Mouse (Mus musculus): ENCODE results near the gene Atf6.
A peak's percentile ranks its signal among the peaks of the same experiment; 100 is the strongest.

The Atf6 gene

DNA sequence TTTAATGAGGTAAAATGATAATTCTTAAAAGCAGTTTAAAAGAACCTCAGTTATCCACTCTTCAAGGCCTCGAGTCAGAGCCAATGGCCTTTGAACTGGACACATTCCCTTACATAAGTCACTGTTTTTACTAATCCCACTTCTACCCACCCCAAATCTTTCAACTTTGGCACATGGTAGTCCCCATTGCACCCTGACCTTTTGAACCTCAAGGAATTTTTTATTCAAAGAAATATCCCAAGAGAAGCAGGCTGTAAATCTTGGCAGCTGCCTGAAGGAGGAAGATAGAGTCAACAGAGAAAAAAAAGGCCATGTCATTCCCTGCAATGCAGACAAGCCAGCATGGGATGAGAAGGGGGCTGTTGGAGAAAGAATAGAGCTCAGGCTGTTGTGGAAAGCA lies 93.1 kb downstream of the Atf6 start:
- no peak for DNase-seq (ENCODE audit: inconsistent ontology term)

DNA sequence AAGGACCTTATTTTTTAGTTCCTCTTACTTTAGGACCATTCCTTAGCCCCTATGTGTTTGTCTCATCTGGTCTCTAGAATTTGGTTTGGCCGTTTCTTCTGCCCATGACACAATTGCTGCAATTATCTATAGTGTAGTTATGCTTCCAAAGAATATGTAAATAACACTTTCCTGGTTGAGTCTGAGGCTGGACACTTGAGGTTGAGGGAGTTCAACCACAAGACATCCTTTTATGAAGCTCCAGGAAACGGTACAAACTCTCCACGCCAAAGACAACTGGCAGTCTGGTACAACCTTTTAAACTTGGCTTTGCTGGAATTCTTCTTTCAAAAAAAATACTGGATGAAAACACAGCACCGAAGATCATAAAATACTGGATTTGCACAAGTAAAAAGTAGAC lies 94.1 kb downstream of the Atf6 start:
- DNase-seq (ENCODE audit: inconsistent ontology term) = no peak

DNA sequence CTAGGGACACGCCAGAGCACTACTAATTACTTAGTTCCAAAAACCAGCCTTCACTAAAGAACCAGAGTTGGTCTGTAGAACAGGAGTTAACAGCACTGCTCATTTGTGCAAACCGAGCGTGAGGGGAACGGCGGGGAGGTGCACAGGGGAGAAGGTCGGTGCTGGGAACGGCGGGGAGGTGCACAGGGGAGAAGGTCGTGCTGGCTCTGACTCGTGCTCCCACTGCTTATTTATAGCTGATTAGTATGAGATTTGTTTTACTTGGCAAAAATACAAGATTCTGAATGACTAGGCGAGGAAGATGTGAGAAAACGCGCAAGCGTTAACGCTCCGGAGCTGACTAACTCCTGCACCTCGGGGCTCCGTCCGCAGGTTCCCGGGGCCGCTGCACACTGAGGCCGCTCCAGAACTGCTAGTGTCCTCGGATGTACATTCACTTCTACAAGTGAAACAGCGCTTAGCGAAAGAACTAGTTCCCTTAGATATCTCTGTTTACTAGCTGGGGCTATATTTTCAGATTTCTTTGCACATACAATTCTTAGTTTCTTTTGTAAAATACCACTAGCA lies 96.1 kb downstream of the Atf6 start:
- DNase-seq (ENCODE audit: inconsistent ontology term) = no peak

DNA sequence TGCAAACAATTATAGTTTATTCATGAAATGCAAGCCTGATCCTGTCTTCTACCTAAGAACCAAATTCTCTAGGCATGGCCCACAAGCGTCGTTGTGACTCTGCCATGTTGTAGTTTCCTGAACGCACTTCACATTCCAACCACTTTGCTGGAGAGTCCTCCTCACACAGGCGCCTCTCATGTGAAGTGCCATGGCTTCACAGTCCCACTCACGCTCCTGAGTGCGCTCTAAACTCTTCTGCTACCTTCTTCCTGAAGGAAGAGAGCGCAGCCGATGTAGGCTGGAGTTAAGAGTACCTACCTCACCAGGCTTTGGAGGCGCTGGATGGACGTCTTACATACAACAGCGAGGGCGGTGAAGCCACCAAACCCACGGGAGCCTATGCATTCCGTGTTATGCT lies 96.9 kb downstream of the Atf6 start:
- no peak for DNase-seq (ENCODE audit: inconsistent ontology term)

DNA sequence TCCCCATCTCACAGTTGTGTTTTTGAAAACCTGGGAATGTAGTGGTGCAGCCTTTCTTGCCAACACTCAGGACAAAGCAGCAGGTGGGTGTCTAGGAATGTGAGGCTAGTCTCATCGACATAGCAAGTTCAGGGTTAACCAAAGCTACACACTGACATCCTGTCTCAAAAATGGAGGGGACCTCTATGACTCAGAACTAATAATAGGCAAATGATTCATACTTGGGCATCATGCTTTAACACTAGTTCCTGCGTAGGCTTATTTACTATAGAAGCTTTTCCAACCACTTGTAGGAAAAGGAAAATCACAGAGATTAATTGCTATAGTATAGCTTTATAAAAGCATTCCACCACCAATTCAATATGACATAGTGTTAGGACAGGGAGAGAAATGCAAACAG lies 100.6 kb downstream of the Atf6 start:
- DNase-seq (ENCODE audit: inconsistent ontology term) = peak; percentile 79

DNA sequence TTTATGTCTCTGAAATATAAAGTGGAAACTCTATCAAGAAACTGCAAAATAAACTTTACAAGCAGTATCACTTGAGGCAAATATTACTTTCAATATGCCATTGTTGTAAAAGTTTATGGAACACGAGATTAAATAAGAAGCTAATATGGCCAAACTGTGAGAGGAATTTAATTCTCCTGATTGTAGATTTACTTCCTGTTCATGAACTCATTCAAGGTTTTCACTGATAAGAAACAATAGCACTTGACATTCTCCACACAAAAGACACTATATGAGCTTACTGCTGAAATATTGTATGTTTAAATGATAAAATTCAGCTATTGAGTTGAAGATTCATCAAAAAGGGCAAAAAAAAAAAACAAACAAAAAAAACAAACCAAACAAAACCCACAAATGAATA lies 102.8 kb downstream of the Atf6 start:
- no peak for DNase-seq (ENCODE audit: inconsistent ontology term)

DNA sequence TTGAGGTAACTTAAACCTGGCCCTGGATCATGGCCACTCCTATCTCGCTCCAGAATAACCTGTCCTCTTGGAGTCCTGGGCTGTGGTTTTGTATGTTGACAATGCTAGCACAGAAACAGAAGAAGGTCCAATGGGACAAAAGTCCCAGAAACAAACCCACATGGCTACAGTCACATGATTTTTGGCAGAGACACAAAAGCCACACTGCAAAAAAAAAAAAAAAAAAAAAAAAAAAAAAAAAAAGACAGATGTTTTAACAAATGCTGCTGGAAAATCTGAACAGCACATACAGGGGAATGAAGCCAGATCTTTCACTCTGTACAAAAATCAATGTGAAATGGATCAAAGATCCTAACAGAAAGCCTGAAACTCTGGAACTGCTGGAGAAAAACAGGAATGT lies 105.9 kb downstream of the Atf6 start:
- no peak for DNase-seq (ENCODE audit: inconsistent ontology term)

DNA sequence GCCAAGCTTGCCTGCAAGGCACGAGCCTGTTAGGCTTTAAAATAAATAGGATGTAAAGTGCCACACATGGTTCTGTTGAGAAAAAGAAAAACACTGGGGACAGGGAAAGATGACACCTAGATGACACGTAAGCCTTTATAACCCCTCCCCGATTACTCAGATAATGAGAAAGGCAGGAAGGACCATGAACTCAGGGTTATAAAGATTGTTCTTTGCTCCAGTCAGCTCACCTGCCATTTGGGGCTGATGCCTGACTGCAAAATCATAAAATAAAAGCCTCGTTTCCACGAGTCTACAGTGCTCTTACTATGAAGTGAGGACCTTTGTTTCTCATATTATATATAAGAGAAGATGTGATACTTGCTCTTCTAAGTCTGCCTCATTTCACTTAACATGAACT lies 114.0 kb downstream of the Atf6 start:
- no peak for DNase-seq (ENCODE audit: inconsistent ontology term)

DNA sequence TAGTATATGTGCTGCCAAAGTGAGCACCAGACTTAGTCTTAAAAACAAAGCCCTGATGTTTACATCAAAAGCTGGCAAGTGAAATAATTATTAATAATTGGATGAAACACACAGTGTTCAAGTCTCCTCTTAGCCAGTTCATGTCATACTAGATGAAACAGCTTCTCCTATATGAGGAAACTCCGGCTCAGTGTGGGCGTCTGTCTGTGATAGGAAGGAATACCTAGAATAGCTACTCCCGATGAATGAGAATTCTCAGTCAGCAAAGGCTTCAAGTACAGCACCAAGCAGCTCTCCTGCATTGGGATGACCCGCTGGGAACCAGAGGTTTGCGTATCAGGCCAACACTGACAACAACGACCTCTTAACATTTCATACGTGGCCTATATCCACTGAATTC lies 115.8 kb downstream of the Atf6 start:
- DNase-seq (ENCODE audit: inconsistent ontology term) = no peak

DNA sequence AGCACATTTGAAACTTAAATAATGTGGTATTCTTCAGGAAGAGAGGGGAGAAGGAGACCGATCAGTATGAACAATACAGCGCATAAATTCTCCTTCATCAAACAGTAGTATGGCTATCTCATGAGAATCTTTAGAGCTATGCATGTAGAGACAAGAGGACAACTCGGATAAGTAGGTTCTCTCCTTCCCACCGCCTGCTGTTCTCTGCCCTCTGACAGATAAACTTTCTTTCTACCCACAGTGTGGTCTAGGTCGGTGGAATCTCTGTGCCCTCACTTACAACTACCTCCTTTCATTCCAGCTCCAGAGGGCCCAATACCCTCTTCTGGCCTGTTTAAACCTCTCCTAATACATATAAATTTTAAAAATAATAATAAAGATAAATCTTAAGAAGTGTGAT lies 121.0 kb downstream of the Atf6 start:
- DNase-seq (ENCODE audit: inconsistent ontology term) = no peak

DNA sequence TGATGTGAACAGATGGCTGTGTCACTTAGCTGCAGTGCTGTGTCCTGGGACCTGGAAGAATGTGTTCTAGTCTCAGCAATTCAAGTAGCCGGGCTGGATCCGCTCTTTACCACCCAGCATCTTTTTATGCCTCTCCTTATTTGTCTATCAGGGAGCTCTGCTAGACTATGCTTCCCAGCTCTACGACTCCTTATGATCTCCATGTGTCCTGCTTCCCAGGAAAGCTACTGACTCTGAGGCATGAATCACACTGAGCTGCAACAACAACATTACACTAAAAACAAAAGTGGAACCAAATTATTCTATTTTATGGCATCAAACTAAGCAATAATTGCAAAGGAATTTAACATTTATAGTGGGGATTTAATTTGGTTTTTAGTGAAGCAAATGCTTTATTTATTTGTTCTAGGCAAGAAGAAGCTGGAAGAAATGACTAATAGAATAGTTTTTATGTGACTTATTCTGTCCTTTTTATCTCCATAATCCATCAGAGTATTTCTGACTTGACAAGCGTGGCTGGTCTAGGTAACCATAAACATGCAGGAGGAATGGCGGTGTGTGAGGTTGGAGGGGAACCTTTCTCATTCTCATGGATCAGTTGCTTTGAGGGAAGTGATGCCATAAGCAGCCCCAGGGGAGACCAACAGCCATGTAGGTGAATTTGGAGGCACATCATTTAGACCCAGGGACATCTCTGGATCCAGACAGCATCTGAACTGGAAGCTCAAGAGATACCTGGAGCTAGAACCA lies 125.9 kb downstream of the Atf6 start:
- DNase-seq (ENCODE audit: inconsistent ontology term) = peak; percentile 48

DNA sequence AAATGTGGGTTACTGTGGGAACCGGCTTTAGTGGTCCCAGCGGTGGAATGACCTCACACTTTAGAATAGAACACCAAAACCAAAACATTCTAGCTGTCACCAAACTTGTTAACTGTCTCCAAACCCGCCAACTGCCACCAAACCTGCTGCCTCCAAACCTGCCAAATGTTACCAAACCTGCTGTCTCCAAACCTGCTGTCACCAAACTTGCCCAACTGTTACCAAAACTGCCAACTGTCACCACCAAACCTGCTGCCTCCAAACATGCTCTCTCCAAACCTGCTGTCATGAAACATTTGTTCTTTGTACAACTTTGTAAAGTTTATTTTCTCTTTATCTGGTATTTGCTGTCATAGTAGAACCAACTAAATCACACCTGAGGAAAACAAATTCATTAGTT lies 132.7 kb downstream of the Atf6 start:
- no peak for DNase-seq (ENCODE audit: inconsistent ontology term)

DNA sequence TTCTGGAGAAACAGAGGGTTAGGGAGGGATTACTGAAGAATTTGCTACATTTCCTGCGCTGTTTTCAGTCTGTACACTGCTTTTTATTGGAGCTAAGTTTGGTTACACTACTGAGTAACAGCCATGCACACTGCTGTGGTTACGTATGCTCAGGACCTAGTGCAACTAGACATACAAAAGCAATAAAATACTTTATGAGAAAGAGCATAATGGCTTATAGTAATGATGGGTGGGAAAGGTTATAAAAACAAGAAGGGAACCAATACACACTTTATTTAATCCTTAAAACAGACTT lies 135.0 kb downstream of the Atf6 start:
- no peak for DNase-seq (ENCODE audit: inconsistent ontology term)

DNA sequence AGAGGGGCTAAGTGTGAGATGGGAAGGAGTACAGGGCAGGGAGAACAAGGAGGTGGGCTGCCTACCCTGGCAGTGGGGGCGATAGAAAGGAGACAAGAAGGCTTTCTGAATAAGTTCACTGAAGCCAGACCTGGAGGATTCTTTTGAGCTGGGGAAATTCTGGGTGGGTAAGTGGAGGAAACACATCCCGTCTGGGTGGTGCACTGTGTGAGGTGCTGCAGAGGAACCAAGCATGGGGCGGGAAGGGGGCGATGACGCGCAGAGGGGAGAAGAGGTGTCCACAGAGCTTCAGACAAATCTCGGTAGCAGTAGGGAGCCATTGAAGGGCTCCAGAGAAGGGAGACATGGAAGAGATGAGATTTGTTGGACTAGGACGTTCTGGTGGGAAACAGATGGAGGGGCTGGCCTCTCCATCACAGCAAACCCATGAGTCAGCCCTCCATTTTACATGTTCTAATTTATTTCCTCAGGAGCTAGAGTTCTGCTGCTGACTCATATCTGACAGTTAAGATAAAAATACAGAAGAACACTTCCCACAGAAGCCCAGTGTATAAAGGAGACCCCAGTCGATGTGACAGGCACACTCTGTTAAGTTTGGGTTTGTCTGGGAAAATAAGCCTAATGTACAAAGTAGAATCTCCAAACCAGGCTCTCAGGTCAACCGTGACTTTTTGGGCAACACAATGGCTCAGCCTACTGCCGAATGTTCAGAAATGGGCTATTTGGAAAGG lies 135.5 kb downstream of the Atf6 start:
- DNase-seq (ENCODE audit: inconsistent ontology term) = no peak

DNA sequence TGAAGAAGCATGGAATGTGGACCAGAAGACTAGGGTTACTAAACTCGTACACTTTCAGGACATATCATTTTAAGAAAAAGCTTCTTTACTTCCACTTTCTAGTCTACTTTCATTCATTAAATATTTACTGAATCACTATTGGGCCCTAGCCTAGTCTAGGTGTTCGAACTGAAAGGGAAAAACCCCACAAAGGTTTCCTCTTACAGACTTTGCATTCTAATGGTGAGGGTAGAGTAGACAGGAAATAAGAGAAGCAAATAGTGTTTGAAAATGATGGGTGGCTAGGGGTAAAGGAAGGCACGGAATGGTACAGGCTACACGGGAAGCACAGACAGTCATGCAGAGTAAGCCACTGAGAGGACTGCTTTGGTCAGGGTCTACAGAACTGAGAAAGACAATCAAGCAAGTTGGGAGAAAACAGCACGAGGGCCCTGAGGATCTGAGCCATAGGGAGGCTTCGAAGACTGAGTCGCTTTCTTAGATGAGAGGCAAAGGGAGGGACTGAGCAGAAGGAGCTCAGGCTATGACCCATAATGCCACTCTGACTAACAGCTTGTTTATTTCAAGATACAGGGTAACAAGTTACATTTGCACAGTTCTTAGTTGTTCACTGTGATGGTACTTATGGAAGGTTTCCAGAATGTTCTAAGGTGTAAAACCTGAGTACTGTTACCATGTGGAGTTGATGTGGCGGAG lies 138.2 kb downstream of the Atf6 start:
- DNase-seq (ENCODE audit: inconsistent ontology term) = no peak

DNA sequence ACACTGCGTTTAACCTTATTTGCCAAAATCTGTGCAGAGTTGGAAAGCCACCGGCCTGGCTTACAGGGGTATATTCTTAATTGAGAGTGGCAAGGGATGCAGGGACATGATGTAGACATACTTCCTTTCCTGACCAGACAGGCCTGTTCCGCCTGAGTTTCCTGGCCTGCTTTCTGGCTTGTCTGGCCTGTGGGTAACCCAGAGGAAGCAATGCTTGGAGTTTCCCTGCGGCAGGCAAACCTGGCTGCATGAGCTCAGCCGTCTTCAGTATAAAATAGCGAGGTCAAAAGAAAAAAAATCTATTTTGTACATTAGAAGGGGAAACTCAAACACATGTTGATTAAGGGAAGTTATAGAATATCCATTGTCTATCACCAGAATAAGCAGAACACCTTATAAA lies 139.0 kb downstream of the Atf6 start:
- DNase-seq (ENCODE audit: inconsistent ontology term) = no peak

DNA sequence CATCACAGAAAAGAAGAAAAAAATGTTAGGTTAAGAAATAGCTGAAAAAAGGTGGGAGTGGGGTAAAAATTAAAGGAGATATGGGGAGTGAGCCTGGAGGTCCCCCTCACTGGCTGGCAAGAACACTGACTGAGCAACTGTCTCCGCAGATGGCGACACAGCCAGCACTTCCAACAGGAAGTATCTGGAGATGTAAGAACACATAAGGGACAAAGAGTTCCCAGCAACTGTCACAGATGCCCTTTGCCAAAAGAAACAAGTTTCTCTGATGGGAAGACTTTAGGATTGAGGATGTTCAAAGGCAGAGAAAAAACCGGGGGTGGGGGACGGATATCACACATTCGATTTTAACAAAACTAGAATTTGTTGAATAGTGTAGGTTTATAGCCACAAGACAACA lies 146.0 kb downstream of the Atf6 start:
- DNase-seq (ENCODE audit: inconsistent ontology term) = no peak

DNA sequence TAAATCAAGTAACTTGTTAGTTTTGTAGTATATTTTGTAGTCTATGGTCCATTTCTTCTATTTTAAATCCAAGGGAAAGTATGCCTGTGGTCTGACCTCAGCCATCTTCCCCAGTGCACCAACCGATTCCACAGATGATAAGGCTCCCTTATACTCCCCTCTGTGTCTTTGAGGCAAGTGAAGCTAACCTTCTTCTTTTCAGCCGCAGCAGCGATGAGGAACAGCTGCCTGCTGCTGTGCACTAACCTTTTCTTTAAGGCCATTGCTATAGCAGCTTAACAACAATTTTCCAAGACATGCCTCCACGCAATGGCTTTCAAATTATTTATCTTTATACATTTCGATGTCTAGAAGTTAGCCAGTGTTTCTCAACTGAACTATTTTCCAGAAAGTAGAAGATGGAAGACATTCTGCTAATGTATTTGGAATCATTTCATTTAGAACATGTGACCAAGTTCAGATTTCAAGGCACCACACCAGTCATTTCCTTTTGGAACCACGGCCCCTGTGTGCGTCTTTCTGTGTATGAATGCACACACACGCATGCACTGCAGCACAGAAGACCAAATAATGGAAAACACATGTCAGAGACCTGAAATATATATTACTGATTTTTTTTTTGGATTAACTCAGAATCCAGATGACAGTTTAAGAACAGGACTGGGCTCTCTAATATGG lies 149.3 kb downstream of the Atf6 start:
- DNase-seq (ENCODE audit: inconsistent ontology term) = no peak

DNA sequence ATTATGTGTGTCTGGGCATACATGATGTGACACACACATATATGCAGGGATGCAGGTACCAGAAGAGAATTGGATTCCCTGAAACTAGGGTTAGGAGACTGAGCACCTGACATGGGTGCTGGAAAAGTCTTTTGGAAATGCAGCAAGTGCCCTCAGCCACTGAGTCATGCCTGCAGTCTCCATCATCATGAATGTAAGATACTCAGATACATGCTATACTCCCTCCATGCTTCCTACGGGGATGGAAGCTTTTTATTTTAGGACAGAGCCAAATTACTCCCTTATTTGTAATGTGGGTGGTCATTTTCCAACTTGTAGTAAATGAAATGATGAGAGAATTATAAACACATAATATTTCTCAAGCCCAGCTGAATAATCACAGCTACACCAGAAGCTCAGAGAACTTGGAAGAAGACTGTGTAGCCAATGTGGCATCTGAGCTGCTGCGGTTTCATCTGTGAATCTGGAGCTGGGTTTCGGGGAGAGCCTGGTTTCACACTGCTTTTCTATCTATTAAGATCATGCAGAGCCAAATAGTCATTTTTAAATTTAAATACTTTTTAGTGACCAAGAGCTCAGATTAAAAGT lies 150.2 kb downstream of the Atf6 start:
- no peak for DNase-seq (ENCODE audit: inconsistent ontology term)

DNA sequence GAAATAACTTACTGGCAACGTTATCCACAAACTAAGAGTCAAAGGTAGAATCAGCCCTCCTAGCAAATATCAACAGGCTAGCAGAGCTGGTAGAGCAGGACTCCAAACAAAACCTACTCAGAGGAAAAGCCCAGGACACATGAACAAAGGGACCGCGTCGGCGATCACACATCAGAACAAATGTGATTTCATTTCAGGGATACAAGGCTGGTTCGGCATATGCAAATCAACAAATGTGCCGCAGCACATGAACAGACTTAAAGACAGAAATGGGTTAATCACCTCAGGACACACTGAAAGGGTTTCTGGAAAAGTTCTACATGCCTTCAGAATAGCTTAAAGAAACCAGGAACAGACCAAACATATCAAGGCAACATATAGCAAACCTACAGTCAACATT lies 155.8 kb downstream of the Atf6 start:
- DNase-seq (ENCODE audit: inconsistent ontology term) = no peak

DNA sequence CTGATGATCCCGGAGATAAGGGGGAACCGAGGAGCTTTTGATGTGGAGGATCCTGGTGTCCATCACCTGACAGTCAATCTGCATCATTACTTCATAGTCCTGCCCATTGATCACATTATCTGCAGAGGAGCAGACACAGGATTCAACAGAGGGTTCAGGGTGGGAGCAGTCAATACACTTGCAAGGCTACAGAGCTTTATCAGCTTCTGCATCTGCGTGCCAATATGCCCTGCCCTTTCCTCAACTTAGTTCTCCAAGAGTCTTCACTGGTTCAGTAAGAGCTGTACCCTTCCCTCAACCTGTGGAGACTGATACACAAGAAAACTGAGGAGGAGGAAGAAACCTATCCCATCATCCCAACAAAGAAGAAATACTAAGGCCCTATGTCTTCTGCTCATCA lies 157.6 kb downstream of the Atf6 start:
- no peak for DNase-seq (ENCODE audit: inconsistent ontology term)

DNA sequence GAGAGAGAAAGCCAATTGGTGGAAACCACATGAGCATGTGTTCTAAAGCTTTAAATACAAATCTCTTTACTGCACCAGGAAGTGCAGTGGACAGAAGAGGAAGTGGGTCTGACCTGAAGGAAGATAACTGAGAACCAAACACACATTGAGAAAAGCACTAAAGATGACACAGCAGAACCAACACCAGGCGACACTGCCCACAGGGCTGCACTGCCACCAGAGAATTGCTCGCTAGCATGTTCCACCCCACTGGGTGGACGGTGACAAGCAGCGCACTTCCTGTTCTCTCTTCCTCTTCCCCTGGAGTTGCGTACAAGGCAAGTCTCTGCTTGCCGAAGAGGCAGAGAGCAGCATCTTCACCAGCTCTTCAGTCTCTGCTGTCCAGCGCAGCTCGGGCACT lies 158.1 kb downstream of the Atf6 start:
- DNase-seq (ENCODE audit: inconsistent ontology term) = no peak
